Mouse (Mus musculus) lung, adult 2 months (tissue): Measurements from ENCODE around the gene Chd2.

Source experiments
- CTCF ChIP-seq: fragments of 200-500 bp; IDR thresholded peaks from 2 replicates; pipeline ENCODE4 v1.5.1; 2011; ENCODE audit warnings: mild to moderate bottlenecking, low read length, control low read depth; ENCODE audit not compliant: insufficient read depth
- POLR2A ChIP-seq: fragments of 200-500 bp; IDR thresholded peaks from 2 replicates; pipeline ENCODE4 v1.6.1; 2011; ENCODE audit warnings: low read depth, mild to moderate bottlenecking, control low read depth, low read length, borderline replicate concordance; ENCODE audit errors: extremely low read depth

- TF ChIP-seq CTCF (no peak), POLR2A (no peak)
These were observed 99.4 kb downstream of the Chd2 start for GRCm38 (mm10) chr7:73442246-73442645.
